Mouse (Mus musculus) hindbrain, embryonic 11.5 days (tissue): ENCODE results near the gene Olfr1475. TPM values are rescaled to one million over a fixed set of nuclear protein-coding genes. Genes with fewer than 3 reads are reported as not detected.
"Not testable (repeated sequence)": the region's sequence is repeated elsewhere in the genome, so short reads cannot be mapped to it uniquely, and the experiment has no call there.

Experiments
- ATAC-seq: fragments of 200-750 bp; cut with Nextera tagmentation; 2 replicates; pipeline ENCODE4 v1.8.0; 2017; ENCODE audit warnings: mild to moderate bottlenecking, moderate TSS enrichment, moderate library complexity; ENCODE audit not compliant: low FRiP score
- DNase-seq: peaks from one replicate; pipeline ENCODE4 v3.0.0-alpha.2; 2015; ENCODE audit warnings: low spot score
- H3K27ac ChIP-seq: fragments of 300-500 bp; sonication (generic); 2 replicates; pipeline ENCODE4 v1.5.1; 2014; ENCODE audit warnings: mild to moderate bottlenecking, low read depth, low read length
- H3K27me3 ChIP-seq: fragments of 300-500 bp; sonication (generic); 2 replicates; pipeline ENCODE4 v1.6.1; 2014; ENCODE audit warnings: mild to moderate bottlenecking, low read length, moderate library complexity, mixed read lengths; ENCODE audit not compliant: control insufficient read depth, insufficient read depth
- H3K36me3 ChIP-seq: fragments of 300-500 bp; sonication (generic); 2 replicates; pipeline ENCODE4 v1.6.1; 2014; ENCODE audit warnings: mild to moderate bottlenecking, low read length, moderate library complexity, mixed read lengths; ENCODE audit not compliant: control insufficient read depth, insufficient read depth
- H3K4me1 ChIP-seq: fragments of 300-500 bp; sonication (generic); replicated peaks from 2 replicates; pipeline ENCODE4 v1.6.1; 2014; ENCODE audit warnings: low read length, mixed read lengths; ENCODE audit not compliant: control insufficient read depth, insufficient read depth
- H3K4me2 ChIP-seq: fragments of 300-500 bp; sonication (generic); replicated peaks from 2 replicates; pipeline ENCODE4 v1.6.1; 2014; ENCODE audit warnings: mild to moderate bottlenecking, low read depth, low read length
- H3K4me3 ChIP-seq: fragments of 300-500 bp; sonication (generic); 2 replicates; pipeline ENCODE4 v1.5.1; 2014; ENCODE audit warnings: low read depth, low read length
- H3K9ac ChIP-seq: fragments of 300-500 bp; sonication (generic); 2 replicates; pipeline ENCODE4 v1.6.1; 2014; ENCODE audit warnings: low read depth, low read length
- H3K9me3 ChIP-seq: fragments of 300-500 bp; sonication (generic); 2 replicates; pipeline ENCODE4 v1.6.1; 2016; ENCODE audit warnings: low read length; ENCODE audit not compliant: control insufficient read depth
- WGBS: fragments of 180-500 bp; shearing (Covaris S2); extraction: QIAGEN DNeasy Blood & Tissue Kit; methylation state at CpG from one replicate; pipeline ENCODE4 v1.1.7; 2014; 5-methylcytosine and 5-hydroxymethylcytosine counted together
- polyA plus RNA-seq: library from polyadenylated mRNA; unstranded; fragments of >200 nt; fragmentation: Nextera tagmentation; extraction: Ambion mirVana; gene quantifications from 2 replicates; pipeline ENCODE4 v1.2.1, GENCODE M21; 2014

Olfr1475 gene
- polyA plus RNA-seq, result not detected in 2 replicates

- DNase-seq, result no peak
These were observed at the start of gene Olfr1475 for GRCm38 (mm10) chr19:13480096-13480495. TSS of gene Olfr1475 (minus strand) at chr19:13480196.

GRCm38 (mm10) chr19:13527613-13528012 is 47.6 kb upstream of the Olfr1475 start, which contains the start of gene Olfr1480:
TSS of gene Olfr1480 (plus strand) at chr19:13527913.
- 78% methylated on average over 2 of the region's 2 CpGs for WGBS
- no peaks in the 10 kb centered on the region; the same call in 1 of the 2 replicates for H3K9me3 ChIP-seq
- DNase-seq, result no peak
- H3K4me3 ChIP-seq, result no peak within 1 kb of the TSS
- H3K36me3 ChIP-seq, result no peaks in the 10 kb centered on the region
- no peak within 1 kb of the TSS for H3K4me2 ChIP-seq
- no peak within 1 kb of the TSS for H3K27ac ChIP-seq
- H3K27me3 ChIP-seq, result no peaks in the 10 kb centered on the region
- no peak within 1 kb of the TSS for H3K9ac ChIP-seq
- ATAC-seq, result no peak
- no peaks in the 10 kb centered on the region for H3K4me1 ChIP-seq

More at GRCm38 (mm10) chr19:13480096-13480495, at the start of gene Olfr1475:
- H3K4me1 ChIP-seq, result no peaks in the 10 kb centered on the region
- no peaks in the 10 kb centered on the region for H3K27me3 ChIP-seq
- H3K36me3 ChIP-seq, result no peaks in the 10 kb centered on the region
- no peaks in the 10 kb centered on the region for H3K9me3 ChIP-seq
- ATAC-seq, result no peak
- H3K9ac ChIP-seq, result no peak within 1 kb of the TSS
- H3K4me2 ChIP-seq, result no peak within 1 kb of the TSS
- no peak within 1 kb of the TSS for H3K27ac ChIP-seq
- no peak within 1 kb of the TSS for H3K4me3 ChIP-seq

GRCm38 (mm10) chr19:13500246-13500645 is 20.2 kb upstream of the Olfr1475 start, which contains the start of gene Olfr1477:
TSS of gene Olfr1477 (plus strand) at chr19:13500546.
- ATAC-seq (no peak), DNase-seq (no peak)
- H3K36me3 ChIP-seq, result no peaks in the 10 kb centered on the region
- H3K27me3 ChIP-seq, result no peaks in the 10 kb centered on the region
- 82% methylated on average over 3 of the region's 3 CpGs for WGBS
- 0 out of 2 replicates have a peak, but pooled peaks cover 2% of the 10 kb centered on the region for H3K9me3 ChIP-seq
- H3K4me2 ChIP-seq, result no peak within 1 kb of the TSS
- no peaks in the 10 kb centered on the region for H3K4me1 ChIP-seq
- H3K9ac ChIP-seq, result no peak within 1 kb of the TSS
- H3K27ac ChIP-seq, result no peak within 1 kb of the TSS
- no peak within 1 kb of the TSS for H3K4me3 ChIP-seq

- H3K4me1 ChIP-seq, H3K4me3 ChIP-seq, H3K36me3 ChIP-seq, H3K9me3 ChIP-seq, H3K9ac ChIP-seq, H3K27ac ChIP-seq, DNase-seq, ATAC-seq, H3K27me3 ChIP-seq, H3K4me2 ChIP-seq: not testable (repeated sequence)
- 83% methylated on average over 4 of the region's 4 CpGs for WGBS
These were observed 10.7 kb downstream of the Olfr1475 start, which contains the start of gene Olfr1474 for GRCm38 (mm10) chr19:13469265-13469664. TSS of gene Olfr1474 (plus strand) at chr19:13469565.

GRCm38 (mm10) chr19:13455986-13456385 is 24.0 kb downstream of the Olfr1475 start, which contains the start of gene Olfr1472:
TSS of gene Olfr1472 (minus strand) at chr19:13456086.
- H3K36me3 ChIP-seq, result no peaks in the 10 kb centered on the region
- WGBS, result 82% methylated on average over 1 of the region's 1 CpGs
- H3K4me2 ChIP-seq, result no peak within 1 kb of the TSS
- no peak within 1 kb of the TSS for H3K9ac ChIP-seq
- ATAC-seq (no peak), DNase-seq (no peak)
- H3K9me3 ChIP-seq, result no peaks in the 10 kb centered on the region
- no peak within 1 kb of the TSS for H3K4me3 ChIP-seq
- H3K4me1 ChIP-seq, result no peaks in the 10 kb centered on the region
- no peaks in the 10 kb centered on the region for H3K27me3 ChIP-seq
- no peak within 1 kb of the TSS for H3K27ac ChIP-seq

- 74% methylated on average over 2 of the region's 2 CpGs for WGBS
- DNase-seq, H3K4me2 ChIP-seq, H3K4me1 ChIP-seq, H3K27me3 ChIP-seq, H3K9ac ChIP-seq, ATAC-seq, H3K27ac ChIP-seq, H3K36me3 ChIP-seq, H3K4me3 ChIP-seq, H3K9me3 ChIP-seq: not testable (repeated sequence)
These were observed 36.9 kb downstream of the Olfr1475 start, which contains the start of gene Olfr1471 for GRCm38 (mm10) chr19:13443109-13443508. TSS of gene Olfr1471 (plus strand) at chr19:13443409.

Other genes with a start within 250 kb of the Olfr1475 start
- not detected in 2 replicates for gene Olfr1463, start 248.9 kb downstream of the Olfr1475 start, polyA plus RNA-seq
- gene Olfr1465, start 164.7 kb downstream of the Olfr1475 start, polyA plus RNA-seq, result not detected in 2 replicates
- not detected in 2 replicates for gene Olfr1466, start 141.3 kb downstream of the Olfr1475 start, polyA plus RNA-seq
- not detected in 2 replicates for gene Olfr1467, start 118.0 kb downstream of the Olfr1475 start, polyA plus RNA-seq
- not detected in 2 replicates for gene Olfr1469, start 72.3 kb downstream of the Olfr1475 start, polyA plus RNA-seq
- not detected in 2 replicates for gene Olfr1471, start 36.8 kb downstream of the Olfr1475 start, polyA plus RNA-seq
- gene Olfr1472, start 24.1 kb downstream of the Olfr1475 start, polyA plus RNA-seq, result not detected in 2 replicates
- not detected in 2 replicates for gene Olfr1474, start 10.6 kb downstream of the Olfr1475 start, polyA plus RNA-seq
- gene Olfr1477, start 20.4 kb upstream of the Olfr1475 start, polyA plus RNA-seq, result not detected in 2 replicates
- gene Olfr1480, start 47.7 kb upstream of the Olfr1475 start, polyA plus RNA-seq, result not detected in 2 replicates
- not detected in 2 replicates for gene Olfr1484, start 103.3 kb upstream of the Olfr1475 start, polyA plus RNA-seq
- not detected in 2 replicates for gene Olfr1487, start 137.2 kb upstream of the Olfr1475 start, polyA plus RNA-seq
- not detected in 2 replicates for gene Olfr1489, start 151.4 kb upstream of the Olfr1475 start, polyA plus RNA-seq
- not detected in 2 replicates for gene Olfr1490, start 170.9 kb upstream of the Olfr1475 start, polyA plus RNA-seq
- not detected in 2 replicates for gene Olfr1491, start 217.1 kb upstream of the Olfr1475 start, polyA plus RNA-seq
- not detected in 2 replicates for gene Olfr1493-ps1, start 243.1 kb upstream of the Olfr1475 start, polyA plus RNA-seq